Mouse (Mus musculus) stomach, postnatal 0 days (tissue): Measurements from ENCODE around the gene Sprtn. TPM values are rescaled to one million over a fixed set of nuclear protein-coding genes. Genes with fewer than 3 reads are reported as not detected.

Experiments used
- ATAC-seq: fragments of 200-750 bp; cut with Nextera tagmentation; 2 replicates; pipeline ENCODE4 v1.8.0; 2017; ENCODE audit not compliant: low FRiP score, low TSS enrichment
- DNase-seq: peaks from one replicate; pipeline ENCODE4 v3.0.0-alpha.2; 2016; ENCODE audit warnings: low spot score
- H3K27ac ChIP-seq: fragments of 300-500 bp; sonication (generic); replicated peaks from 2 replicates; pipeline ENCODE4 v1.5.1; 2014; ENCODE audit warnings: mild to moderate bottlenecking, control low read depth
- H3K27me3 ChIP-seq: fragments of 300-500 bp; sonication (generic); 2 replicates; pipeline ENCODE4 v1.6.1; 2014; ENCODE audit warnings: low read length; ENCODE audit not compliant: control insufficient read depth, insufficient read depth
- H3K36me3 ChIP-seq: fragments of 300-500 bp; sonication (generic); 2 replicates; pipeline ENCODE4 v1.6.1; 2014; ENCODE audit warnings: low read length, mixed read lengths; ENCODE audit not compliant: control insufficient read depth, insufficient read depth
- H3K4me1 ChIP-seq: fragments of 300-500 bp; sonication (generic); replicated peaks from 2 replicates; pipeline ENCODE4 v1.6.1; 2014; ENCODE audit warnings: antibody characterized with exemption; ENCODE audit not compliant: control insufficient read depth, insufficient read depth
- H3K4me2 ChIP-seq: fragments of 300-500 bp; sonication (generic); replicated peaks from 2 replicates; pipeline ENCODE4 v1.6.1; 2014; ENCODE audit warnings: low read depth, mild to moderate bottlenecking, control low read depth, moderate library complexity
- H3K4me3 ChIP-seq: fragments of 300-500 bp; sonication (generic); 2 replicates; pipeline ENCODE4 v1.5.1; 2014; ENCODE audit warnings: low read depth, low read length, control low read depth
- H3K9ac ChIP-seq: fragments of 300-500 bp; sonication (generic); 2 replicates; pipeline ENCODE4 v1.6.1; 2014; ENCODE audit warnings: mild to moderate bottlenecking, low read length, control low read depth, mixed read lengths
- H3K9me3 ChIP-seq: fragments of 300-500 bp; sonication (generic); 2 replicates; pipeline ENCODE4 v1.6.1; 2016; ENCODE audit warnings: low read length; ENCODE audit not compliant: control insufficient read depth
- CTCF ChIP-seq: IDR thresholded peaks from 2 replicates; pipeline ENCODE4 v1.5.1; 2016; ENCODE audit warnings: antibody characterized with exemption, low read depth, mild to moderate bottlenecking, moderate library complexity
- EP300 ChIP-seq: optimal IDR thresholded peaks from 2 replicates; pipeline ENCODE3; 2016; ENCODE audit warnings: antibody characterized with exemption
- WGBS: fragments of 180-500 bp; shearing (Covaris S2); extraction: QIAGEN DNeasy Blood & Tissue Kit; methylation state at CpG from one replicate; pipeline ENCODE4 v1.1.7; 2014; 5-methylcytosine and 5-hydroxymethylcytosine counted together
- polyA plus RNA-seq: library from polyadenylated mRNA; unstranded; fragments of >200 nt; fragmentation: Nextera tagmentation; extraction: Ambion mirVana; gene quantifications from 2 replicates; pipeline ENCODE4 v1.2.1, GENCODE M21; 2015

The Sprtn gene
- polyA plus RNA-seq, 1 experiment from 2014 or later = 5.0 TPM

GRCm38 (mm10) chr8:124909936-124910335 is 12.2 kb downstream of the Sprtn start:
- Histone ChIP-seq H3K9ac (no peak overlapping the region), H3K4me1 (no peaks in the 10 kb centered on the region), H3K9me3 (no peaks in the 10 kb centered on the region), H3K27me3 (no peaks in the 10 kb centered on the region), H3K27ac (no peak overlapping the region), H3K4me2 (no peak overlapping the region), H3K4me3 (no peak overlapping the region), H3K36me3 (peaks cover 24% of the 10 kb centered on the region)
- DNase-seq (no peak), ATAC-seq (no peak)
- TF ChIP-seq EP300 = no peak
- no peak for TF ChIP-seq CTCF
- WGBS = 90% methylated on average over 16 of the region's 16 CpGs

DNA sequence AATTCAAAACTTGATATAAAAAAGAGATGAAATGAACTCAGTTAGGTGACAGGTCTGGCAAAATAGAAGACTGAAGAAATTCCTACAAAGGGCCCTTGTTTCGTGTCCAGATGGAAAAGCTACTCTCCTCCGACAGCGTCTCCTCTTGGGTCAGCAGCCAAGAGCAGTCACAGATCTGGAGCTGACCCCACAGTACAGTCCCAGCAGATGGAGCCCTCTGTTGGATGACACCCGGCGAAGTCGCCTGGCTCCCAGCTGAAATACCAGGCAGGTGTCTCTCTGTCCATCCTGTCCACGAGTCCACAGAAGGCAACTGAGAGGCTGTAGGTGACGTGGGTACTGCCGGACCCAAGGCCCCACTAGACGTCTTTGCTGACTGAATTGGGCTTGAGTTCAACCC is 12.7 kb downstream of the Sprtn start:
- Histone ChIP-seq H3K4me3 (no peak overlapping the region), H3K9ac (no peak overlapping the region), H3K36me3 (peaks cover 24% of the 10 kb centered on the region), H3K9me3 (no peaks in the 10 kb centered on the region), H3K4me1 (no peaks in the 10 kb centered on the region), H3K27me3 (no peaks in the 10 kb centered on the region), H3K4me2 (no peak overlapping the region), H3K27ac (no peak overlapping the region)
- TF ChIP-seq CTCF (peak; percentile 25; the same call in 1 of the 2 replicates), EP300 (no peak)
- DNase-seq (no peak), ATAC-seq (no peak)
- WGBS = 78% methylated on average over 10 of the region's 10 CpGs

DNA sequence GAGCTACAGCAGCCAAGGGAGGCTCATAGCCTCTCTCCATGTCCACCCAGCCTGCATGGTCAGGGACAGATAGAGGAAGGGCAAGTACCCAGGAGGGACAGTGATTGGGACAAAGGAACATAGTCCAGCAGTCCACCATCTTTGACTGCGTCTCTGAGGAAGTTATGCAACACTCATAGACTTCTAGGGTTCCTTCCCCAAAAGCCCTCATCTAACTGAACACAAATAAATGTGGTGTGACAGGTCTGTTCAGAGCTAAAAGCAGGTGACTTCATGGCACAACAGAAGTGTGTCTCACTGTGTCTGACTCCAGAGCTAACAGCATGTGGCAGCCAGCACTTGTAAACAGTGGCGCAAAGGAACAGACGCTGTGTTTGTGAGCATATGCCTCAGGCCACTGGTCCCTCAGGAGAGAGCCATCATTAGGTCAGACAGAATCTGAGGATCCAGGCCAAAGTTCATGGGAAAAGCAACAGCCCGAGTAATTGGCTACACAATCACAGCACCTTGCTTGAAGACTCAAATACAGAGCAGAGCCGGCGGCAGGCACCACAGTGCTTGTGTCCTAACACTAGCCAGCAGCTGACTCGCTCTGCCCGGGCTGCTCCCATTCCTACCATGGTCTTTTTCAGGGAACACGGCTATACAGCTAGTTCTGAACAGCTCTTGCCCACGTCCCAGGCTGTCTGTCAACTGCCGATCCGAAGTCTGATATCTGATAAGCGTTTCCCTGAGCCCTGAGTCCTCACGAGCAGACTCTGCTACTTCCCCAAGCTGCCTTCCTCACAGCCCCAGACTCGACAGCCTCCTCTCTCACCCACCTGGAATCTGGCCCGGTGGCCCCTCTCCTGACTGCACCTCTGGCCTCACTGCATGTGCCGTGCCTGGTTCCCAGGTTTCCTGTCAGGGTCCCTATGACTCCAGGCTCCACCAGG is 14.5 kb downstream of the Sprtn start:
- no peak for TF ChIP-seq EP300
- no peak for TF ChIP-seq CTCF
- Histone ChIP-seq H3K9ac (no peak overlapping the region), H3K27ac (no peak overlapping the region), H3K9me3 (no peaks in the 10 kb centered on the region), H3K4me1 (no peaks in the 10 kb centered on the region), H3K36me3 (peaks cover 22% of the 10 kb centered on the region), H3K4me2 (no peak overlapping the region), H3K27me3 (no peaks in the 10 kb centered on the region), H3K4me3 (no peak overlapping the region)
- 75% methylated on average over 17 of the region's 17 CpGs for WGBS
- ATAC-seq = peak; percentile 21; the same call in 1 of the 2 replicates
- no peak for DNase-seq

DNA sequence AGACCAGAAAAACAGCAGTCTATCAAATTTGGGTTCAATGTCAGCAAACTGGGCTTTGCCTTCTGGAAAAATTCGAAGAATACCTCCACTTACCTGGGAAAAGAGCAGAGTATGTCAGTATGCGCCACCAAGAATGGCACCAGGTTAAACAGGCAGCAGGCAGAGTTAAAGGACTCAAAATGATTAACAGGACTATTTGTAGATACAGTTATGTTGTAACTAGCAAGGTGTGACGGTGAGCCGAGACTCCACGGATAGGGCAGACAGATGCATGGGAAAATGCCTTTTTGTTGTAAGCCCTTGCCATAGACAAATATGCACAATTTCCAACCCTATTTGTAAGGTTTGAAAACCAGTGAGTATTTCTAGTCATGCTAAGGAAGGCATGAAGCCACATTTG is 16.4 kb downstream of the Sprtn start:
- H3K4me3 ChIP-seq = no peak overlapping the region
- H3K27ac ChIP-seq = no peak overlapping the region
- no peaks in the 10 kb centered on the region for H3K9me3 ChIP-seq
- H3K4me1 ChIP-seq = no peaks in the 10 kb centered on the region
- no peak overlapping the region for H3K4me2 ChIP-seq
- TF ChIP-seq EP300 (no peak), CTCF (no peak)
- over 99% methylated on average over 5 of the region's 5 CpGs for WGBS
- H3K9ac ChIP-seq = no peak overlapping the region
- ATAC-seq (no peak), DNase-seq (no peak)
- H3K27me3 ChIP-seq = no peaks in the 10 kb centered on the region
- peaks cover 19% of the 10 kb centered on the region for H3K36me3 ChIP-seq

DNA sequence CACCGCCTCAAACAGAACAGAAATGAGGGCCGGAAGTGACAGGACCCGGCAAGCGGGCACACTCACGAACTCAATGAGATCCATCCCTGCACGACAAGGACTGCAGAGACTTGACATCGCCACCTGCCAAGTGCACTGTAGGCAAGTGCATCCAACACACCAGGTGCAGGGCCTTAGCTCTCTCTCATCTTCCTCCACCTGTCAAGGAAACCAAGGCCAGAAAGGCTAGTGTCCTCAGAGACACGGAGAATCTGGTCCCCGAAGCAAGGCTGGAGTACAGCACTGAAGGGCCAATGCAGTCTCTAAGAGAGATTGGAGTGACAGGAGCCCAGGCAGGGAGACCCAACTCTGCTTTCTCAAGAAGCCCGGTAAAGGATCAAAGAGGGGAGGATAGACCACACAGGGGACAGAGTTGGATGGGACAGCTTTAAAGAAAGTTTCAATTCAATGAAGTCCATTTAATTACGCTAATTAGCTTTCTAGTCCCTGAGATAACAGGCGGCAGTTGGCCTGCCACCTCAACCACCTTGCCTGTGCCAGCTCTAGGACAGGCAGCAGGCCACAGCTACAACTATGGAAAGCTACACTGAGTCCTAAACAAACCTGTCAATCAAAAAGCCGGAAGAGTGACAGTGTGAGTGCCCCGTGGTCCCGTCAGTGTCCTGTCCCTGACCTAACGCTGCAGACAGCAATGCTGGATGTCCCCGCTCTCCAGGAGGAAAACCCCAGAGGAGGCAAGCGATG is 20.2 kb downstream of the Sprtn start:
- 83% methylated on average over 18 of the region's 18 CpGs for WGBS
- no peak for ATAC-seq

More for the DNA sequence above, 20.2 kb downstream of the Sprtn start:
- peaks cover 8% of the 10 kb centered on the region for H3K36me3 ChIP-seq
- no peak overlapping the region for H3K9ac ChIP-seq
- H3K4me1 ChIP-seq = peaks cover 3% of the 10 kb centered on the region; the same call in 1 of the 2 replicates
- H3K4me3 ChIP-seq = no peak overlapping the region
- H3K4me2 ChIP-seq = no peak overlapping the region
- H3K27me3 ChIP-seq = no peaks in the 10 kb centered on the region
- TF ChIP-seq CTCF (no peak), EP300 (no peak)
- H3K9me3 ChIP-seq = no peaks in the 10 kb centered on the region
- no peak for DNase-seq
- no peak overlapping the region for H3K27ac ChIP-seq
